Mouse (Mus musculus): ENCODE measurements around the gene Thrap3.
"Not testable (repeated sequence)": the region's sequence is repeated elsewhere in the genome, so short reads cannot be mapped to it uniquely, and the experiment has no call there.

Gene Thrap3

DNA sequence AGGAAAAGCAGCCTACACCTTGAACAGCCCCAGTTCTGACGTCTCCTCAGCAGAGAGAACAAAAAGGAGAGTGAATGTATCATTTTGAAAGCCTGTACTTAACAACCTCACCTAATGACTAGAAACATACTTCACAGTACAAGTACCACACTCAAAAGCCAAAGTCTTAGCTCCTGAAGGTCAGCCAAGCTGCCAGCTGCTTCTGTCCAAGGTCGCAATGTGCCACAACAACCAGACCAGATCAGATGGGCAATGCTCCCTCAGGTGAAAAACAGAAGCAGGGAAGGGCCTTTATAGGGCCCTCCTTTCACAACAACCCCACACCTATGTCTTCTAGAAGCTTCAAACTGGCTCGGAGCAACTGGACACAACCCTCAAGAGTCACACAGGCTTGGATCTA, 36.5 kb downstream of the Thrap3 start:
- DNase-seq (ENCODE audit: low spot score in 2 of 2), result no peak

DNA sequence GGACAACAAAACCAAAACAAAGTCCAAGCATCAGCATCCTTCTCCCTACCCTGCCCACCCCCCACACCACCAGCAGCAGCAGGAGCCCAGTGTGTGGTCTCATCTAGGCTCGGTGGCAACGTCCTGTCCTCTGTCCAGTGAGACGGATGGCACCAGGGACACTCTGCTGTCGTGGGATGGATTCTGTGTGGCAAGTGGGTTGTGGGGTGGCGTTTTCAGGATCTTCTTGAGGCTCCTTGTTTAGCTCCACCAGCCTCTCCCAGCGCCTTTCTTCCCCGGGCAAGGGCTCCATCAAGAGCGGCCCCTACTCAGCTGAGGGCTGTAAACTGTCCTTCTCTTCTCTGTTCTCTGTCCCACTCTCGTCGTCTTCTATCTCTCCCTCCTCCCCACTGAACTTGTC, 37.5 kb downstream of the Thrap3 start:
- DNase-seq (ENCODE audit: low spot score in 2 of 2), result not testable (repeated sequence)

DNA sequence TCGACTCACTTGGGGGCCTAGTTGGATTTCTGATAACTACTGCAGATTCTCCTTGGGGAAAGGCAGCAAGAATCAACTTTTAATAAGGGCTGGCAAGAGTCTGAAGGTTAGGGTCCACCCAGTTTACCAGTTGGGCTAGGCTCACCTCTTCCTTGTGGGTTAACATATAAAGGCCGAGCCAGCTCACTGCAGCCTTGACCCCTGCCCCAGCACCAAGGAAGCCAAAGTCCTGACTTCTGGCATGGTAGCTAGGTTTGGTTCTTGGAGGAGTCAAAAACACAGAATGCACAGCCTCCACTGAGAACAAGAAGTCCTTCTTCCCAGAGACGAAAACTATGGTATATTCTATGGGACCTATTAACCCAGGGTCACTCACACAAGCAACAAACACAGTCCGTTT, 38.9 kb downstream of the Thrap3 start:
- DNase-seq (ENCODE audit: low spot score in 2 of 2), result no peak

DNA sequence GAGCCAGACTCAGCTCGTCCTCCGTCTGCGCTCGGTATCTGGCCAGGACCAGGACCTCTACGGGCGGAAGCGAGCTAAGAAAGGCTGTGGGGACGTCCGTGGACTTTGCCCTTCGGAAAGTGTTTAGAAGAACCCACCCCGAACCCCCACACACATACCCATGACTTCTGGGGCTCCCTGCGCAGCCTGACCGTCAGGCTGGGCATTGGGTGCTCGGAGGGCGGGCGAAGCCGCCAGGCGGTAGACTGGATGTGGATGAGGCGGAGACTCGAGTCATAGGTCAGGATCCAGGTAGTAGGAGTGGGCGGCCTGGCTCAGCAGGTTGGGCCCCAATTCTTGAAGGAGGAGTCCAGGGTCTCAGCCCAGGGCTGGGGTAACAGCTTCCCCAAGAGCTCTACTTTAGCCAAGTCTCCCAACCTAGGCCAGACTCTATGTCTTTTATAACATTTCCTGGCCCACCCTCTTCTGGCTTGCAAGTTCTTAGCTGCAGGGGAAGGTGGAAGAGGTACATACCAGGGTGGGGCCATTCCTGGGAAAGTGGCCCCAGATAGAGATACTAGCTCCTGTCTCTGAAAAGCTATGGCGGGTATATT, 39.4 kb downstream of the Thrap3 start, which contains the start of gene Sh3d21:
TSS of gene Sh3d21 (minus strand) at position 425 of the 593 bp plus-strand sequence.
- no peak for DNase-seq (ENCODE audit: low spot score in 2 of 2)

DNA sequence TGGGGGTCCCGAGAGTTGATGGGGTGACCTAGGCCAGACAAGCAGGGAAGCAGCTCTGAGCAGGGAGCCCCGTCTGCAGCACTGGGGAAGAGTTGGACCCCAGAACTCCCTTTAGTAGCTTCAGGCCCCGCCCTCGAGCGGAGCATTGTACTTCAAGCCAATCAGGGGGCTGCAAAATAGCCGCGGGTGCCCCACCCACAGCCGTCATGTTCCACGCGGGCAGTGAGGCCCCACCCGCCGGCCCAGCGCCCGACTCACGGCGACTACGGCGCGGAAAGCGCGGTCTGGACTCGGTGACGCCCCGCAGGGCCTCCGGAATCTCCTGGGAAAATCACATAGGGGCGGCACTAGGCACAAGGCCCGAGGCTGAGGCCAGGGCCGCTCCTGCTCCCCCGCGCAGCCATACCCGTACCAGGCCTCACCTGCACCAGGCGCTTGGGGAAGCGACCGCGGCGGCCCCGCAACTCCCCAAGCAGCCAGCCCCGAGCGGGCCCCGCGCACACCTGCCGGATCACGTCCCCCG, 40.0 kb downstream of the Thrap3 start:
- DNase-seq (ENCODE audit: low spot score in 2 of 2), result peak; percentile 69 to 78

DNA sequence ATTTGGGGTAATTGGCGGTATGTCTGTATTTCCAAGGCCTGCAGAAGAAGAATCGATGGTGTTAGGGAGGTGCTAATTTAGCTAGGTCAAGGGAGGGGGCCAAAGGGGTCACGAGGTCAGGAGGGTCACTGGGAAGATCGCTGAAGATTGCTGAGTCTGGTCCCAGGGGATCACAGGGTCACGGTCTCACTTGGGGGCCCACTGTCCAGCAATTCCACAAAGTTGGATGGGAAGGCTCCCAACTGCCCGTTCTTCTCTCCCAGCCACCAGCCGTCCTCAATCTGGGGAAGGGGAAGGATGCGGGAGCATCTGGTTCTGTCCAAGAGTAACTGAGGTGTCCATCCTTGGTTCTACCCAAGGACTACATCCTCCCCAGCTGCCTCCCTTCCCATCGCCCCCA, 40.6 kb downstream of the Thrap3 start:
- no peak for DNase-seq (ENCODE audit: low spot score in 2 of 2)

DNA sequence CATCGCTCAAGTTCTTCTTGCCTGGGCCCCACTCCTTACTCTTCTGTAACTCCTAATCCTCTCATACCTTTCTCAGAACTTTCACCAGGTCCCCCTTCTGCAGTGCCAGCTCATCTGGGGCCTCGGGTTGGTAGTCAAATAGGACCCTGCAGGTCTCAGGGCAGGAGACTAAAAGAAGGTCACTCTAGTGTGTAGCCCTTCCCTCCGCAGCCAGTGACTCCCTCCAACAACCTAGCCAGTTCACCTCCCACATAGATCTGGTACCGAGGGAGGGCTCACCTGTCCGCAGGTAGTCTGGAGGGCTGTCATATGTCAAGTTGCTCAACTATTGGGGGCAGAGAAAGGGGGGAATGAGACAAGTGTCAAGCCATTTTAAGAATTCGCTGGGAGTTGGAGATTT, 41.1 kb downstream of the Thrap3 start:
- DNase-seq (ENCODE audit: low spot score in 2 of 2), result no peak

DNA sequence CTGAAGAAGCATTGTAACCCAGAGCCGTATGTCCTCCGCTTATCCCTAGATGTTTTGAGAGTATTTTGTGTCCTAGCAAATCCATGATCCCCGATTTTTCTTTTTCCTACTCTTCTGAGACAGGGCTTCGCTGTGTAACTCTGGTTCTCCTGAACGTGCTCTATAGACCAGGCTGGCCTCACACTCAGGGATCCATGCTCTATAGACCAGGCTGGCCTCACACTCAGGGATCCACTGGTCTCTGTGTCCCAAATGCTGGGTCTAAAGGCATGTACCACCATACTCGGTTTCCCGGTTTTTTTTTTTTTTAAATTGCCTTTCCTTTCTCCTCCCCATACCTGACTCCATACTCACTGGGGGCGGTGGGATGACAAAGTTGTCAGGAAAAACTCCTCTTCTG, 41.6 kb downstream of the Thrap3 start:
- DNase-seq (ENCODE audit: low spot score in 2 of 2), result no peak

DNA sequence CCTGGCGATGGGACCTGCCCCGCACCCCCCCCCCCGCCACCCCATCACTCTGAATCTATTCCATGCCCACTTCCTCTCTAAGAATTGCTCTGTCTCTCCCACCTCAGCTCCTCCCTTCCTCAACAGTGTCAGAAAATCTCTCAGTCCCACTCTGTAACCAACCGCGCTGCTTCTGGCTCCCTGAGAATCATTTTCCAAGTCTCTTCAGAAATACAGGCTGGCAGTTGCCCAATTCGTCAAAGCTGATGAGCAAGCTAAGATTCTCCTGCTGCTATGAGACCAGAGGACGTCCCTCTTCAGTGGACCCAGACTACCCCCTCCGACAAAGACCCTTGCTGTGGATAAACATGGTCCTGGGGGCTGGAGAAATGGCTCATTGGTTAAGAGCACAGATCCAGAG, 43.1 kb downstream of the Thrap3 start:
- no peak for DNase-seq (ENCODE audit: low spot score in 2 of 2)

DNA sequence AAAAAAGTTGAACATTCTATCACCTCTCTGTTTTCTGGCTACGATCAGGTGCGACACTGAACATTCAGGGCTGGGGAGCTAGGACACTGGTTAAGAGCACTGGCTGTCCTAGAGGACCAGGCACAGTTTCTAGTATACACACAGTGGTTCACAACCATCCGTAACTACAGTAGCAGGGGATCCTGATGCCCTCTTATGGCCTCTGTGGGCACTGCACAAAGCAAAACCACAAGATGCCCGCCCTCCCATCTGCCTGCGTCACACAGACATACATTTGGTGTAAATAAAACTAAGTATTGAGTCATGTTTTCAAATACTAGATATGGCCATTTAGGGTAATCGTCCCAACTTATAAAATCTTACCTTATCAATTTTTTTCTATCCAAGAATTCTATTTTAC, 45.0 kb downstream of the Thrap3 start:
- DNase-seq (ENCODE audit: low spot score in 2 of 2), result peak; percentile 15 to 45

DNA sequence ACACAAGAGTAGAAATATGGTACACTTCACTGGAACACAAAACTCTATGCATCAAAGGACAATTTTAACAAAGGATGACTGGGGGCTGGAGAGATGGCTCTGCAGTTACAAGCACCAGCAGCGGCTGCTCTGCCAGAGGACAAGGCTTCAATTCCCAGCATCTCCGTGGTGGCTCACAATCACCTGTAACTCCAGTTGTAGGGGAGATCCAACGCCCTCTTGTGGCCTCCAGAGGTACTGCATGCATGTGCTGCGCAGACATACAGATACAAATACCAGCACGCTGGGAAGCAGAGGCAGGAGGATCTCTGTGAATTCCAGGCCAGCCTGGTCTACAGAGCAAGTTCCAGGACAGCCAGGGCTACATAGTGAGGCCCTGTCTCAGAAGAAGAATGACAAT, 45.9 kb downstream of the Thrap3 start:
- DNase-seq (ENCODE audit: low spot score in 2 of 2), result peak; percentile 29 to 54

DNA sequence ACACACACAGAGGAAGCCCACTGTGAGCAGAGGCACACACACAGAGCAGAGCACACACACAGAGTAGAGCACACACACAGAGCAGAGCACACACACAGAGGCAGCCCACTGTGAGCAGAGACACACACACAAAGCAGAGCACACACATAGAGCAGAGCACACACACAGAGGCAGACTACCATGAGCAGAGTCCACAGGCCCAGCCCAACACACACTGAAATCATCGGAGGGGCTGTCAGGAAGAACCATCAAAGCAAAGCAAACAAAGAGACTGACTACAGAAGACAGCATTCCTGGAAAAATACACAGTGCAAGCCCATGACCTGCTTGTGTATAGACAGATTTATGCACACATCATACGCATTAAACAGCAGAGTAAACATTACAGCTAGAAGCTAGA, 46.7 kb downstream of the Thrap3 start:
- no peak for DNase-seq (ENCODE audit: low spot score in 2 of 2)

DNA sequence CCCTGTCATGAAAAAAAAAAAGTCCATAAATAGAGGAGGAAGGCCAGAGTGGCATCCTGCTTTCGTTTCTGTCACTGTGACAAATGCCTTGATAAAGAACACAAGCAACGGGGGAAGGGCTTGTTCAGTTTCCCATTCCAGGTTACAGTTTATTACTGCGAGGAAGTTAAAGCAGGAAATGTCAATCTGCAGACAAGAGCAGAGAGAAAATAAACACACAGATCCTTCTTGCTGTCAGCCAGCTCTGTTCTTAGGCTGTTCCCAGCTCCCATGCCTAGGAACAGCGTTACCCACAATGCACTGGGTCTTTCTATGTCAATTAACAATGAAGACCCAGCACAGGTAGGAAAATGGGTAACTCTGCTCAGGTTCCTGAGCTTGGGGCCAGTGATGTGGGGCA, 47.4 kb downstream of the Thrap3 start:
- no peak for DNase-seq (ENCODE audit: low spot score in 2 of 2)

DNA sequence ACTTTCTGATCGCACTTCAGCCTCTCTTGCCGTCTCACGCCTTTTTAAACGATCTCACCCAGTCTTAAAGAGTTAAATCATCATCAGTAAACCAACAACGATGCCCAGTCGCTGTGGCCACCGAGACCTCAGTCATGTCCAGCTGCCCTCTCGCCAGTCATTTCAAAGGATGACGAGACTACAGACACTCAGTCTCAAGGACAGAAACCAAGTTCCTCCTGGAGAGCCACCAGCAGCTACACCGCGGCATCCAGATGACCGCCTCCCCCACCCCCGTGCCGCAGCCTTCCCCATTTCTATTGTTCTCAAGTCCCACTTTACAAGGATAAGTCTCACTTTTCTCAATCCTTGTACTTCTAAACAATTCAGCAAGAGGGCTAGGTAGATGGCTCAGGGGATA, 49.7 kb downstream of the Thrap3 start:
- no peak for DNase-seq (ENCODE audit: low spot score in 2 of 2)

DNA sequence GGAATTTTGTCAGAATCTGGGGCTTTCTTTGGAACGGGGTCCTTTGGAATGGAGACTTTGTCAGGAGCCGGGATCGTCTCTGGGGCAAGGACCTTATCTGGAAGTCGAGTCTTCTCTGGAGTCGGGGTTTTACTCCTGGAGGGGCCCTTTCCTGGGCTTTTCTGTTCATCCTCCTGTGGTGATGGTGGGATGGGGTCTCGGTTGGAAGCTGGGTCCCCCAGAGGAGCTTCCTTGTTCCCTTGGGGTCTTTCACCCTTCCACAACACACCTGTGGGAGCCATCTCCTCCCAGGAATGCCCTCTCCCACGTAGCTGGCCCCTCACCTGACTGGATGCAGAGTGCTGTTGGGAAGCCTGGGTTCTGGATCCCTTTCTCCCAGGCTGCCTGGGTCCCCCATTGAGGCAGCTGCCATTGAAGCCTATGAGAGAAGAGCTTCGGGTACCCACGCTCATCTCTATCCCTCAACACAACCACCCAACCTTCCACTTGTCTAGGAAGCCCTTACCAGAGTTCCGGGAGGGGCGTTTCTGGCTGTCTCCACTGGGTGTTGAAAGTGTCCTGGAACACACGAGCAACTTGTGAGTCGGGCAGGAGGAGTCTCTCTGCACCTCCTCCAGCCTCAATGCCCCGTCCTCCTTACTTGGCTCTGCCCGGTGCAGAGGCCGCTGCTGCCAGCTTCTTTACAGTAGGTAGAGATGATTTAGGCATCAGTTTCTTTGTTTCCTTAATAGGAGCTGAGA, 50.7 kb downstream of the Thrap3 start:
- DNase-seq (ENCODE audit: low spot score in 2 of 2), result no peak

DNA sequence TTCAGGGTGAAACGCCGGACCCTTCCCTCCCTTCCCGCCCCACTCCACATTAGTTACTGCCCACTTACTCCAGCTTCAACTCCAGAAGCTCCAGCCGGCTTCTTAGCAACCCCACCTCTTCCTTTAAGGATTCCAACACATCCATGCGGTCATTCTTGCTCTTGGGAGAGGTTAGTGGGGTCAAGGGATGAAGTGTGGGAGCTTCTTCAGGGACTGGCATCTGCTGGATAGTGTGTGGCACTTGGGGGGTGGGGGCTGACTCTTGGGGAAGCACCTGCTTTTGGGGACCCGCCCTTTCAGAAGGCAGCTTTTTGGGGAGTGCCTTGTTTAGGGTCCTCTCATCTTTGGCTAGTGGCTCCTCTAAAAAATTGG, 51.6 kb downstream of the Thrap3 start:
- DNase-seq (ENCODE audit: low spot score in 2 of 2), result no peak

DNA sequence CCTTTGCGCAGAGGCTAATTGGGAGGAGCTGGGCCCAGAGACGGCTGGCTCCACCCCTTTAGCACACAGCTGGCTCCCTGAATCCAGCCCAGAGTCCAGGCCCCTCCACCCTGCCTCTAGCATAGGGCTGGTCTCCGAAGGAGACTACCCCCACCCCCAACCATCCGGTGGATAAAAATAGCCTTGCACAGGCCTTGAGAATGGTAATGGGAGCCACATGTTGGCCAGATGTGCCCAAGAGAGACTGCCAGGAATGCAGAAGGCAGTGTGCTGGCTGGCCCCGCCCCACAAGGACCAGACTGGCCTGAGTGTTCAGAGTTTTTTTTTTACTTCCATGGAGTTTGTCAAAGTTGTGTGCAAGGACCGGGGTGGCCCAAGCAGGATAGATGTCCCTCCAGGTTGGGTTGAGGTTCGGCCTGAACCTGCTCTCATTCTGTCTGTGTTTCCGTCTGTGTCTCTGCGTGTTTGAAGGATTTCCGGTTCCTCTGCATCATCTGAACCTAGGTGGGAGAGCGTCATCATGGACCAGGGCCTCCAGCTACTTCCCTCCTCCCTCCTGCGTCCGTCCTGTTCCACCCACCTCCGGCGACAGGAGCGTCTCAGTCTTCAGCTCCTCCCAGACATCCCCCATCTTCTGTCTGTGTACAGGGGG, 52.1 kb downstream of the Thrap3 start:
- no peak for DNase-seq (ENCODE audit: low spot score in 2 of 2)

DNA sequence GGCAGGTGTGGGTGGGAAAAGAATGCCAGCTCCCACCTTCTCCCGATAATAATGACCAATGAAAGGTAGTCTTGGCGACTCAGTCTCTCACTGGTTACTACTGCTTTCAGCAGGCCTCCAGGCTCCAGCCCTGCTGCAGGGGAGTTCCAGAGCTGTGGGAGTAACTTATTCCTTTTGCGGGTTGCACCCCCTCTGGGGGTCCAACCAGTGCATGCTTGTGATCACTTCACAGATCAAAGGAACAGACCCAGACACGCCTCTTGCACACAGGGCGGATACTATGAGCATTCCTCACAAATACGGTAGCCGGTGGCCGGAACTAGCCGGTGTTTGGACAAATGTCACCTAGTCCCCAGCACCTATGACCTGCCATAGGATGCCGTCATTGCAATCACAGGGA, 52.8 kb downstream of the Thrap3 start:
- no peak for DNase-seq (ENCODE audit: low spot score in 2 of 2)

DNA sequence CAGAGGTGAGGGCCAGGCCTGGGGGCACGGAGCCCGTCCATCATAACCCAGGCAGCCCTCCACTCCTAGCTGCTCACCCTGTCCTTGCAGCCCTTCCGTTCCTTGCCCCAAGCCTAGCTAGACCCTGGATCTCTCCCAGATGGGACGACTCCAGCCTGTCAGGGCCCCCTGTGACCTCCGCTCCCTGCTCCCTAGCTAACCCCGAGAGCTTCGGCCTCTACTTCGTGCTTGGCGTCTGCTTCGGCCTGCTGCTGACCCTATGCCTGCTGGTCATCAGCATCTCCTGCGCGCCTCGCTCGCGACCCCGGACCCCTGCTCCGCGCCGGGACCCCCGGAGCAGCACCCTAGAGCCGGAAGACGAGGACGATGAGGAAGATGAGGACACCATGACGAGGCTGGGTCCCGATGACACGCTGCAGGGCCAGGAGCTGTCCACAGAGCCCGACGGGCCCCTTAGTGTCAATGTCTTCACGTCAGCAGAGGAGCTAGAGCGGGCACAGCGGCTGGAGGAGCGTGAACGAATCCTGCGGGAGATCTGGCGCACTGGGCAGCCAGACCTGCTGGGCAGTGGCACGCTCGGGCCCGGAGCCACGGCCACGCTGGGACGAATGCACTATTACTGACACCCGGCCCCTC, 53.4 kb downstream of the Thrap3 start:
- DNase-seq (ENCODE audit: low spot score in 2 of 2), result no peak

DNA sequence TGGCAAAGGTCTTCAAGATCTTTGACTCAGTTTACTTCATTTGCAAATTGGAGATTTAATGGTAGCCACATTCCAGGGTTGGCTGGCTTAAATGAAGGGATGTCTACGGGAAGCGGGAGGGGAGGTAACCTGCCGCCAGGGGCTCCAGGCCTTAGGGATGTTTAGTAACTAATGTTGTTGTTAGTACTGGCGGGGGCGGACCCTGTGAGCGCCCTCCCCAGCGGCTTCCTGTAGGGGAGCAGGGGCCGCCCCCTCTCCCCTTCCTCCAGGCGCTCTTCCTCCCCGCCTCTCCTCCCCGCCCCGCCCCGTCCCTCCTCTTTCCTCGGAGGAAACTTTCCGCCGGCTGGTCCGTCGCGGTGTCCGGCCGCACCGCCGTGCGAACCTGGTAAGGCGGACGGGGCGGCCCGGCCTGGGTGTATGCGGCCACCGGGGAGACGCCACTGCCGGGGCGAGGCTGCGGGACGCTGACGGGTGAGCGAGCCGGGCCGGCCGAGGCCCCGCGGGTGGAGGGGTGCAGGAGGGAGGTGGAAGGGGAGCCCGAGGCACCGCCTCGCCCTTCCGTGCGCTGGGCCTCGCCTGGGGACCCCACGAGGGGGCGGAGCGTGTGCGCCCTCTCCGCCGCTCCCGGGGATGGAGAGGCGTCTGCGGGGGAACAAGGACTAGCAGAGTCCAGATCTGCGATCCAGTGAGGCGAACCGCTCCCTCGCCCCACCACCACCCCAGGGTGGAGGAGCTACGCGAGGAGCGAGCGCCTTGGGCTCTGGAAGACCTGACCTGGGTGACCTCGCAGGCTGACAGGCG, 54.2 kb downstream of the Thrap3 start:
- DNase-seq (ENCODE audit: low spot score in 2 of 2), result peak; percentile 14 to 35

DNA sequence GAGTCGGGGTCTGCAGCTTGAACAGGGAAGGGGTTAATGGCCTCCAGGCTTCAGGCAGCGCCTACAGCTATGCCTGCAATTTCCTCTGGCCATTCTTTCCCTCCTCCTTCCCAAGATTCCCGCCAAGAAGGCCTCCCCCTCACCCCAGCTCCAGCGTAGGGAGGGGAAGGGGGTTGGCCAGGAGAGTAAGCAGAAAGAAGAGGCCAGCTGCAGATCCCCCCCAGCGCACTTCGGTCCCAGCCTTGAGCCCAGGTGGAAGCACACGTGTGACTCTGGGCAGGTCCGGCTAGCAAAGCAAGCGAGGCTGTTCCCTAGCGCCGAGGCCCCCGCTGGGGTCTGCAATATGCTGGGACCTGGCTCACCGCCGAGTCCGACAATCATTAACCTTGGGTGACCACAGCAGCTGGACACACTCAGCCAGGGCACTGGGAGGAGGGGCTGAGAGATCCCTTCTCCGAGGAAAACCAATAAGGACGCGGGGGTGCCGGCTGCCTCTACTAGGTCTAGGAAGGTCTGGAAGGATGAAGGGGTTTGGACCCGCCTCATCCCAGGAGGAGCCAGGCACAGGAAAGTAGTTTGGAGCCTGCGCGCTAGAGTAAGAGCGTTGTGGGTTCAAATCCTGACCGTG, 54.9 kb downstream of the Thrap3 start, which contains the start of gene Eva1b:
TSS of gene Eva1b (plus strand) at position 212 of the 628 bp plus-strand sequence.
- no peak for DNase-seq (ENCODE audit: low spot score in 2 of 2)

All from natural killer cell, adult 2 months (primary cell).